Mouse (Mus musculus): ENCODE data around the gene Slc30a2. TPM values are rescaled to one million over a fixed set of nuclear protein-coding genes. Genes with fewer than 3 reads are reported as not detected.

Gene Slc30a2
- polyA plus RNA-seq, 1 experiment = 0.35 TPM

GRCm38 (mm10) chr4:134312341-134312740, 30.6 kb upstream of the Slc30a2 start:
- TF ChIP-seq USF1 (IDR thresholded peaks at IDR 0.05; ENCODE audit: low read depth) = no peak
- TF ChIP-seq TCF3 (IDR thresholded peaks at IDR 0.05; ENCODE audit: insufficient read length, low read depth) = no peak
- TF ChIP-seq REST (IDR thresholded peaks at IDR 0.05; ENCODE audit: insufficient read depth, insufficient read length) = no peak
- no peak for TF ChIP-seq POLR2AphosphoS2 (IDR thresholded peaks at IDR 0.05; ENCODE audit: insufficient read length, low read depth)
- no peak for TF ChIP-seq POLR2A (IDR thresholded peaks at IDR 0.05; ENCODE audit: insufficient read length, low read depth)
- TF ChIP-seq MAX (IDR thresholded peaks at IDR 0.05; ENCODE audit: low read depth) = no peak
- no peak for TF ChIP-seq SRF (IDR thresholded peaks at IDR 0.05; ENCODE audit: control insufficient read depth, insufficient read length, low read depth)
- TF ChIP-seq E2F4 (IDR thresholded peaks at IDR 0.05; ENCODE audit: insufficient read depth) = no peak
- TF ChIP-seq TCF12 (IDR thresholded peaks at IDR 0.05; ENCODE audit: insufficient read depth, poor library complexity, severe bottlenecking) = no peak
- TF ChIP-seq MYOG (IDR thresholded peaks at IDR 0.05; ENCODE audit: control insufficient read depth in 1 of 3, insufficient read depth in 1 of 3, insufficient read length in 2 of 3, low read depth in 2 of 3) = no peak
- TF ChIP-seq MYOD1 (IDR thresholded peaks at IDR 0.05; ENCODE audit: control insufficient read depth in 1 of 3, insufficient read length in 2 of 3, low read depth in 2 of 3) = no peak
- no peak for TF ChIP-seq CEBPB (IDR thresholded peaks at IDR 0.05; ENCODE audit: insufficient read depth, poor library complexity, severe bottlenecking)
- H3ac ChIP-seq (ENCODE audit: control insufficient read depth, insufficient read length) = no peak overlapping the region
- H3K79me2 ChIP-seq (ENCODE audit: control insufficient read depth, insufficient read depth) = peaks cover 6% of the 10 kb centered on the region
- H3K4me3 ChIP-seq = no peak overlapping the region
- H3K27me3 ChIP-seq (ENCODE audit: control insufficient read depth, insufficient read depth, insufficient read length) = no peaks in the 10 kb centered on the region
- H3K36me3 ChIP-seq (ENCODE audit: control insufficient read depth, insufficient read depth) = no peaks in the 10 kb centered on the region
- H3K4me2 ChIP-seq (ENCODE audit: low read depth) = no peak overlapping the region

- Histone ChIP-seq H3ac (ENCODE audit: control insufficient read depth, insufficient read length) (no peak overlapping the region), H3K4me2 (ENCODE audit: low read depth) (no peak overlapping the region), H3K36me3 (ENCODE audit: control insufficient read depth, insufficient read depth) (no peaks in the 10 kb centered on the region), H3K4me3 (no peak overlapping the region), H3K27me3 (ENCODE audit: control insufficient read depth, insufficient read depth, insufficient read length) (no peaks in the 10 kb centered on the region), H3K79me2 (ENCODE audit: control insufficient read depth, insufficient read depth) (peaks cover 6% of the 10 kb centered on the region)
- TF ChIP-seq MYOG (IDR thresholded peaks at IDR 0.05; ENCODE audit: control insufficient read depth in 1 of 3, insufficient read depth in 1 of 3, insufficient read length in 2 of 3, low read depth in 2 of 3) (no peak), POLR2AphosphoS2 (IDR thresholded peaks at IDR 0.05; ENCODE audit: insufficient read length, low read depth) (no peak), E2F4 (IDR thresholded peaks at IDR 0.05; ENCODE audit: insufficient read depth) (no peak)
Measured at GRCm38 (mm10) chr4:134312901-134313300, 30.1 kb upstream of the Slc30a2 start.

GRCm38 (mm10) chr4:134314081-134314655, 28.8 kb upstream of the Slc30a2 start:
- Histone ChIP-seq H3K4me3 (peak overlapping the region; percentile 37), H3K79me2 (ENCODE audit: control insufficient read depth, insufficient read depth) (peaks cover 6% of the 10 kb centered on the region), H3ac (ENCODE audit: control insufficient read depth, insufficient read length) (no peak overlapping the region), H3K4me2 (ENCODE audit: low read depth) (no peak overlapping the region), H3K27me3 (ENCODE audit: control insufficient read depth, insufficient read depth, insufficient read length) (no peaks in the 10 kb centered on the region), H3K36me3 (ENCODE audit: control insufficient read depth, insufficient read depth) (no peaks in the 10 kb centered on the region)
- TF ChIP-seq USF1 (IDR thresholded peaks at IDR 0.05; ENCODE audit: low read depth) (no peak), REST (IDR thresholded peaks at IDR 0.05; ENCODE audit: insufficient read depth, insufficient read length) (no peak), TCF12 (IDR thresholded peaks at IDR 0.05; ENCODE audit: insufficient read depth, poor library complexity, severe bottlenecking) (no peak), MAX (IDR thresholded peaks at IDR 0.05; ENCODE audit: low read depth) (no peak), POLR2A (IDR thresholded peaks at IDR 0.05; ENCODE audit: insufficient read length, low read depth) (no peak), POLR2AphosphoS2 (IDR thresholded peaks at IDR 0.05; ENCODE audit: insufficient read length, low read depth) (no peak), E2F4 (IDR thresholded peaks at IDR 0.05; ENCODE audit: insufficient read depth) (no peak), TCF3 (IDR thresholded peaks at IDR 0.05; ENCODE audit: insufficient read length, low read depth) (no peak), SRF (IDR thresholded peaks at IDR 0.05; ENCODE audit: control insufficient read depth, insufficient read length, low read depth) (no peak), MYOD1 (IDR thresholded peaks at IDR 0.05; ENCODE audit: control insufficient read depth in 1 of 3, insufficient read length in 2 of 3, low read depth in 2 of 3) (no peak), CEBPB (IDR thresholded peaks at IDR 0.05; ENCODE audit: insufficient read depth, poor library complexity, severe bottlenecking) (no peak), MYOG (IDR thresholded peaks at IDR 0.05; ENCODE audit: control insufficient read depth in 1 of 3, insufficient read depth in 1 of 3, insufficient read length in 2 of 3, low read depth in 2 of 3) (no peak)

DNA sequence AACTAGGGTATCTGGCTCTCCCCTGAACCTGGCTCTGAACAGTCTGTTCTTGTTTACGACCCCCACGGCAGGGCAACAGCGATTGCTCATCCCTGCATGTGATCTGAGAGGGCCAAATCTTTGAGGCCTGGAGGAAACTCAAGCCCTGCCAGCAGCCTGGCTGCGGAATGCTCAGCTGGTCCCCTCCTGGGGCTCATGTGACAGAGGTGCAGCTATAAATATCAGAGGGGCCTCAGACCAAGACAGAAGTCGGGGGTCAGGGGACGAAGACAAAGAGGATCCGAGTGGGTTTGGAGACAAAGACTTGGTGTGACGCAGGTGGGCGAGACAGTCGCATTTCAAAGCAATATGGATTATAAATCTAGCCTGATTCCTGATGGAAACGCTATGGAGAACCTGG, 28.1 kb upstream of the Slc30a2 start, which contains the start of gene Trim63:
Trim63 (plus strand) TSS at position 245 of the 400 bp plus-strand sequence.
- Histone ChIP-seq H3K27me3 (ENCODE audit: control insufficient read depth, insufficient read depth, insufficient read length) (no peaks in the 10 kb centered on the region), H3K4me3 (peak within 1 kb of the TSS; percentile 37), H3K4me2 (ENCODE audit: low read depth) (peak within 1 kb of the TSS; percentile 62)

DNA sequence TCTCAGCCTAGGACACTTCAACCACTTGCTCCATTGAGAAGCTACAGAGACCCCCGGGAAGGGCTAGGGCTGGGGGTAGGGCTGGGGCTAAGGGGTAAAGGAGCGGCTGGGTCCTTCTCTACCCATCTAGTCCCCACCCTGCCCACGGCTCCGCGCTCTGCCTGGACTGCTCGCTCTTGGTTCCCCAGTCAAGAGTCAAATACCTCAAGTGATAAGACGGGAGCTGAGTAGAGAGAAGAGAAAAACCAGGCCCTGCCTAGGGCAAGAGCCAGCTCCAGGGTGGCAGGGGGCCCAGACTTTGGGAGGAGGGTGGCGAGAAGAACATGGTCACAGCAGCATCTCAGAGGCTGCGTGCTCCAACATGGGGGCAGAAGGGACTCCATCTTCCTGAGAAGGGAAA, 27.5 kb upstream of the Slc30a2 start:
- Histone ChIP-seq H3K27me3 (ENCODE audit: control insufficient read depth, insufficient read depth, insufficient read length) (no peaks in the 10 kb centered on the region), H3ac (ENCODE audit: control insufficient read depth, insufficient read length) (no peak overlapping the region), H3K36me3 (ENCODE audit: control insufficient read depth, insufficient read depth) (no peaks in the 10 kb centered on the region), H3K4me2 (ENCODE audit: low read depth) (peak overlapping the region; percentile 62), H3K79me2 (ENCODE audit: control insufficient read depth, insufficient read depth) (peaks cover 6% of the 10 kb centered on the region), H3K4me3 (peak overlapping the region; percentile 37)
- TF ChIP-seq SRF (IDR thresholded peaks at IDR 0.05; ENCODE audit: control insufficient read depth, insufficient read length, low read depth) (no peak), MYOD1 (IDR thresholded peaks at IDR 0.05; ENCODE audit: control insufficient read depth in 1 of 3, insufficient read length in 2 of 3, low read depth in 2 of 3) (no peak), TCF12 (IDR thresholded peaks at IDR 0.05; ENCODE audit: insufficient read depth, poor library complexity, severe bottlenecking) (no peak), POLR2AphosphoS2 (IDR thresholded peaks at IDR 0.05; ENCODE audit: insufficient read length, low read depth) (no peak), MAX (IDR thresholded peaks at IDR 0.05; ENCODE audit: low read depth) (no peak), TCF3 (IDR thresholded peaks at IDR 0.05; ENCODE audit: insufficient read length, low read depth) (no peak), CEBPB (IDR thresholded peaks at IDR 0.05; ENCODE audit: insufficient read depth, poor library complexity, severe bottlenecking) (no peak), REST (IDR thresholded peaks at IDR 0.05; ENCODE audit: insufficient read depth, insufficient read length) (no peak), USF1 (IDR thresholded peaks at IDR 0.05; ENCODE audit: low read depth) (no peak), MYOG (IDR thresholded peaks at IDR 0.05; ENCODE audit: control insufficient read depth in 1 of 3, insufficient read depth in 1 of 3, insufficient read length in 2 of 3, low read depth in 2 of 3) (no peak), E2F4 (IDR thresholded peaks at IDR 0.05; ENCODE audit: insufficient read depth) (no peak), POLR2A (IDR thresholded peaks at IDR 0.05; ENCODE audit: insufficient read length, low read depth) (no peak)

More for the DNA sequence above, 28.1 kb upstream of the Slc30a2 start, which contains the start of gene Trim63:
- Histone ChIP-seq H3K36me3 (ENCODE audit: control insufficient read depth, insufficient read depth) (no peaks in the 10 kb centered on the region), H3ac (ENCODE audit: control insufficient read depth, insufficient read length) (no peak within 1 kb of the TSS), H3K79me2 (ENCODE audit: control insufficient read depth, insufficient read depth) (peaks cover 6% of the 10 kb centered on the region)
- TF ChIP-seq TCF3 (IDR thresholded peaks at IDR 0.05; ENCODE audit: insufficient read length, low read depth) (no peak), MYOG (IDR thresholded peaks at IDR 0.05; ENCODE audit: control insufficient read depth in 1 of 3, insufficient read depth in 1 of 3, insufficient read length in 2 of 3, low read depth in 2 of 3) (peak; percentile 36 to 81 (median 54)), USF1 (IDR thresholded peaks at IDR 0.05; ENCODE audit: low read depth) (peak; percentile 62), POLR2AphosphoS2 (IDR thresholded peaks at IDR 0.05; ENCODE audit: insufficient read length, low read depth) (peak; percentile 32), E2F4 (IDR thresholded peaks at IDR 0.05; ENCODE audit: insufficient read depth) (no peak), POLR2A (IDR thresholded peaks at IDR 0.05; ENCODE audit: insufficient read length, low read depth) (peak; percentile 50), TCF12 (IDR thresholded peaks at IDR 0.05; ENCODE audit: insufficient read depth, poor library complexity, severe bottlenecking) (no peak), MYOD1 (IDR thresholded peaks at IDR 0.05; ENCODE audit: control insufficient read depth in 1 of 3, insufficient read length in 2 of 3, low read depth in 2 of 3) (peak in 1 of 3 experiments; percentile 58)

All from myocyte (in vitro differentiated cells).